Mouse (Mus musculus) heart, adult 18-20 months (tissue): ENCODE results near the gene Doc2b. TPM values are rescaled to one million over a fixed set of nuclear protein-coding genes. Genes with fewer than 3 reads are reported as not detected.
"Not testable (repeated sequence)": the region's sequence is repeated elsewhere in the genome, so short reads cannot be mapped to it uniquely, and the experiment has no call there.

ENCODE experiments used
- DNase-seq, 2 experiments: peaks; one replicate each; pipeline ENCODE4 v3.0.0; 2021 to 2022; ENCODE audit warnings: mixed read lengths in 1 of 2
- total RNA-seq, 2 experiments: library from RNA; stranded (reverse); gene quantifications; 2 replicates each; pipeline ENCODE4 v1.2.3; 2021

Gene Doc2b
- total RNA-seq, 2 experiments from 2014 or later = 1.2 to 2.3 TPM

DNA sequence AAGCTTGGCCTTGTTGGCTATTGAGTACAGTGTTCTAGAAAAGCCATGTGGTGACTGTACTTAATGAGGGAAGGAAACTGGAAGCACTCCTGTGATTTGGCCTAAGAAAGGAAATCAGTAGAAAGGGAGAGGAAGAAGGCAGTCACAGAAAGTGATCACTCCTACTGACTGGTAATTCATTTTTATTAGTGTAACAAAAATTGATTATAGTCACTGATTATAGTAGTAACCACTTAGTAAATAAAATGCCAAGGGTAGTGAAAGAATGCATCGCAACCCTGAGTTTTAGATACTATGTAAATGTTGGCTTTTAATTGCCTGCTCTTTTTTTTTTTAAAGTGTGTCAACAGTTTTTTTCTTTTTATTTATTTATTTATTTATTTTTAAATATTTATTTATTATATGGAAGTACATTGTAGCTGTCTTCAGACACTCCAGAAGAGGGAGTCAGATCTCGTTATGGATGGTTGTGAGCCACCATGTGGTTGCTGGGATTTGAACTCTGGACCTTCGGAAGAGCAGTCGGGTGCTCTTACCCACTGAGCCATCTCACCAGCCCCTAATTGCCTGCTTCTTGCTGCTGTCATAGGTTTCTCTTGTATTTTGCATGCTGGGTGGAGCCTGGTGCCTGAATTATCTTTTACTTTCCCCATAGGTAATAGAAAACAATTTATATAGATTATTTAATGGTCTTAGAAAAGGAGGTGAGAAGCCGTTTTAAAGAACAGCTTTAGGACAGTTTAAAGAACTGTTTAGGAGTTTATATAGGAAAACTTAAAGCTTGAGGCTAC lies 60.2 kb downstream of the Doc2b start:
- DNase-seq = no peak

DNA sequence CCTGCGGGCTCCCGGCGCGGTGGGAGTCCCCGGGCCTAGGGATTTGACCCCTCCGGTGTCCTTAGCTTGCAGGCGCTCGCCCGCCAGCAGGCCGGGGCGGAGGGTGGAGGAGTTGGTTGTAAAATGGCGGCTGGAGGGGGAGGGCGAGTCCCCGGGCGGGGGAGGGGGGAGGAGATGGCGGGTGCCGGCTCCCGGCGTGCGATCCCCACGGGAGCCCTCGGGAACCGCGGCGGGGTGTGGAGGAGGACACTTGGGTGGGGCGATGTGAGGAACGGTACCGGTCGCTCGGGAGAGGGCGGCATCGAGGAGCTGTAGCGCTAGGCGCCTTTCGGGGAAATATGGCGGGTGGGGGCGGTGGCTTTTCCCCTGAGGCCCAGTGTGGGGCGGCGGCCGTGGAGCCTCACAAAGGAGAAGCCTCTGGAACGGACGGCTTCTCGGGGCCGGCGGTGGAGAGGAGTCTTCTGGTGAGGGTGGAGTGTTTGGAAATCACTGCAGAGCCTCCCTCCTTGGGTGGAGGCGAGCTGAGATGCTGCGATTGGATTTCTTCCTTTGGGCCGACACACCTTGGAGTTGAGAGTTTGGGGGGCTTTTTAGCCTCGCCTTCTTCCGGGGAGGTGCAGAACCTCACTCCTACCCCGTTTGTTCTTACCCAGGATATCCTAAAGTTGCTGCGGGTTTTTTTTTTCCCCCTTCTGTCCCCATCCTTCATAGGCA lies 62.5 kb downstream of the Doc2b start:
- DNase-seq = peak; percentile 87 to 90

GRCm38 (mm10) chr11:75732434-75733226 lies 63.2 kb downstream of the Doc2b start, which contains the start of gene Ywhae:
Gene Ywhae, plus strand, starts transcription at chr11:75732869.
- DNase-seq = peak; percentile 95 to 96

DNA sequence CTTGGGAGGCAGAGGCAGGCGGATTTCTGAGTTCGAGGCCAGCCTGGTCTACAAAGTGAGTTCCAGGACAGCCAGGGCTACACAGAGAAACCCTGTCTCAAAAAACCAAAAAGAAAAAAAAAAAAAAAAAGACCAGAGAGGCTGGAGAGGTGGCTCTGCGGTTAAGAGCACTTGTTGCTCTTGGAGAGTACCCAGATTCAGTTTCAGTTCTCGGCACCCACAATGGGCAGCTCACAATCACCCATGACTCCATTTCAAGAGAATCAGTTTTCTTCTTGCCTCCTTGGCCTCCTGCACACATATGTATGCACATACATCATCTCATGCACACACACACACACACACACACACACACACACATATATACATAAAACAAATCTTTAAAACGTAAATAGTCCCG lies 68.2 kb downstream of the Doc2b start:
- DNase-seq = not testable (repeated sequence)

- DNase-seq = no peak
These were observed 68.7 kb downstream of the Doc2b start for GRCm38 (mm10) chr11:75727168-75727567.

GRCm38 (mm10) chr11:75722339-75722738 lies 73.5 kb downstream of the Doc2b start:
- DNase-seq = no peak

Other genes starting within 250 kb of the Doc2b start
- gene Pitpna, start 208.0 kb downstream of the Doc2b start, total RNA-seq = 100 to 1,000 TPM in 1 of 2 experiments, 10 to 100 TPM in 1; 98.2 to 107 TPM
- 10 to 100 TPM; 24.1 to 28.3 TPM for gene Inpp5k, start 165.1 kb downstream of the Doc2b start, total RNA-seq
- 10 to 100 TPM; 87.2 to 96.1 TPM for gene Myo1c, start 145.5 kb downstream of the Doc2b start, total RNA-seq
- 10 to 100 TPM; 83.6 to 87.8 TPM for gene Crk, start 116.8 kb downstream of the Doc2b start, total RNA-seq
- gene Ywhae, start 63.2 kb downstream of the Doc2b start, total RNA-seq = 100 to 1,000 TPM; 547 to 552 TPM
- 10 to 100 TPM in 1 of 2 experiments, 1 to 10 TPM in 1; 7.4 to 10.0 TPM for gene Rph3al, start 142.4 kb upstream of the Doc2b start, total RNA-seq
- under 1 TPM in 1 of 2 experiments, not detected in 1; 0.64 TPM for gene 1700016K19Rik, start 203.9 kb upstream of the Doc2b start, total RNA-seq
- 10 to 100 TPM; 28.6 to 35.8 TPM for gene Rflnb, start 231.7 kb upstream of the Doc2b start, total RNA-seq